Mouse (Mus musculus): Measurements from ENCODE around the gene Stx8. TPM values are rescaled to one million over a fixed set of nuclear protein-coding genes. Genes with fewer than 3 reads are reported as not detected.
A peak's percentile ranks its signal among the peaks of the same experiment; 100 is the strongest.

Gene Stx8
- total and polyA plus RNA-seq, 2 experiments from 2014 or later = 13.2 to 63.6 TPM

DNA sequence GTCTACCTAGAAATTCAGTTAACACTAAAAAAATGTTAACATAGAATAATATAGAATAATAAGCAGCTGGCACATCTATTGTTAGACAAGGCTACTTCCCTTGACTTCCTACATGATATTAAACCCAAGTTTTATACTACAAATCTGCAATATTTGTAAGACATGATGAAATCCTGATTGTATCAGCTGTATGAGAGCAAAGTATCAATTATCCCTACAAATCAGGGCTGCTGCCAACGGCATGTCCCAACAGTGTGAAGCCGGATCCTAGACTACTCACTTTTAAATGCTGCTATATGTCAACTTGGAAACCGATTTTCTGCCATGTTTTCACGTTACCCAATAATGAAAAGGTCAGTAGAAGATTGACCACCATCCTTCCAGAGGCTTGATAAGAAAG lies 137.5 kb downstream of the Stx8 start:
- Histone ChIP-seq H3K9ac (replicated peaks; ENCODE audit: low read length, poor library complexity, severe bottlenecking) (no peak overlapping the region), H3K9me3 (ENCODE audit: low read length) (no peaks in the 10 kb centered on the region), H3K27ac (ENCODE audit: low read depth, low read length) (no peak overlapping the region), H3K27me3 (ENCODE audit: insufficient read depth, low read length) (no peaks in the 10 kb centered on the region), H3K4me1 (ENCODE audit: insufficient read depth, low read length) (no peaks in the 10 kb centered on the region), H3K4me2 (ENCODE audit: low read depth, low read length, poor library complexity, severe bottlenecking) (no peak overlapping the region), H3K4me3 (ENCODE audit: low read depth, low read length) (no peak overlapping the region), H3K36me3 (ENCODE audit: insufficient read depth, low read length) (no peaks in the 10 kb centered on the region)
- 88% methylated on average over 4 of the region's 4 CpGs for WGBS
- no peak for TF ChIP-seq CTCF (IDR thresholded peaks at IDR 0.05)
- no peak for ATAC-seq (ENCODE audit: low FRiP score)
- no peak for DNase-seq (ENCODE audit: low spot score)

GRCm38 (mm10) chr11:68106053-68106452 lies 140.1 kb downstream of the Stx8 start:
- no peak overlapping the region for H3K27ac ChIP-seq (ENCODE audit: low read depth, low read length)
- no peak for ATAC-seq (ENCODE audit: low FRiP score)

GRCm38 (mm10) chr11:68113454-68114100 lies 147.6 kb downstream of the Stx8 start:
- no peak for TF ChIP-seq CTCF (IDR thresholded peaks at IDR 0.05)
- Histone ChIP-seq H3K9ac (replicated peaks; ENCODE audit: low read length, poor library complexity, severe bottlenecking) (no peak overlapping the region), H3K4me3 (ENCODE audit: low read depth, low read length) (no peak overlapping the region), H3K4me1 (ENCODE audit: insufficient read depth, low read length) (no peaks in the 10 kb centered on the region), H3K4me2 (ENCODE audit: low read depth, low read length, poor library complexity, severe bottlenecking) (no peak overlapping the region), H3K27me3 (ENCODE audit: insufficient read depth, low read length) (no peaks in the 10 kb centered on the region), H3K27ac (ENCODE audit: low read depth, low read length) (0 out of 2 replicates have a peak overlapping the region, but pooled peaks have one; percentile 18), H3K36me3 (ENCODE audit: insufficient read depth, low read length) (no peaks in the 10 kb centered on the region), H3K9me3 (ENCODE audit: low read length) (no peaks in the 10 kb centered on the region)
- DNase-seq (ENCODE audit: low spot score) (peak; percentile 24), ATAC-seq (ENCODE audit: low FRiP score) (no peak)
- 20% methylated on average over 11 of the region's 11 CpGs for WGBS

More at GRCm38 (mm10) chr11:68106053-68106452, 140.1 kb downstream of the Stx8 start:
- Histone ChIP-seq H3K36me3 (ENCODE audit: insufficient read depth, low read length) (no peaks in the 10 kb centered on the region), H3K9ac (replicated peaks; ENCODE audit: low read length, poor library complexity, severe bottlenecking) (no peak overlapping the region), H3K4me3 (ENCODE audit: low read depth, low read length) (no peak overlapping the region), H3K4me2 (ENCODE audit: low read depth, low read length, poor library complexity, severe bottlenecking) (no peak overlapping the region), H3K4me1 (ENCODE audit: insufficient read depth, low read length) (no peaks in the 10 kb centered on the region), H3K9me3 (ENCODE audit: low read length) (no peaks in the 10 kb centered on the region), H3K27me3 (ENCODE audit: insufficient read depth, low read length) (no peaks in the 10 kb centered on the region)
- DNase-seq (ENCODE audit: low spot score) = no peak
- no peak for TF ChIP-seq CTCF (IDR thresholded peaks at IDR 0.05)
- 92% methylated on average over 3 of the region's 3 CpGs for WGBS

- Histone ChIP-seq H3K36me3 (ENCODE audit: insufficient read depth, low read length) (no peaks in the 10 kb centered on the region), H3K27ac (ENCODE audit: low read depth, low read length) (no peak overlapping the region), H3K27me3 (ENCODE audit: insufficient read depth, low read length) (no peaks in the 10 kb centered on the region), H3K9ac (replicated peaks; ENCODE audit: low read length, poor library complexity, severe bottlenecking) (no peak overlapping the region), H3K4me3 (ENCODE audit: low read depth, low read length) (no peak overlapping the region), H3K4me2 (ENCODE audit: low read depth, low read length, poor library complexity, severe bottlenecking) (no peak overlapping the region), H3K4me1 (ENCODE audit: insufficient read depth, low read length) (no peaks in the 10 kb centered on the region), H3K9me3 (ENCODE audit: low read length) (no peaks in the 10 kb centered on the region)
- no peak for ATAC-seq (ENCODE audit: low FRiP score)
- no peak for DNase-seq (ENCODE audit: low spot score)
- WGBS = 21% methylated on average over 6 of the region's 6 CpGs
- TF ChIP-seq CTCF (IDR thresholded peaks at IDR 0.05) = peak; percentile 53
These were observed 148.2 kb downstream of the Stx8 start for GRCm38 (mm10) chr11:68114202-68114601.

- ATAC-seq (ENCODE audit: low FRiP score) = no peak
- WGBS = 69% methylated on average over 4 of the region's 4 CpGs
- no peak overlapping the region for H3K9ac ChIP-seq (replicated peaks; ENCODE audit: low read length, poor library complexity, severe bottlenecking)
These were observed 150.2 kb downstream of the Stx8 start for GRCm38 (mm10) chr11:68116157-68116556.

GRCm38 (mm10) chr11:68117878-68118660 lies 152.1 kb downstream of the Stx8 start:
- no peaks in the 10 kb centered on the region for H3K9me3 ChIP-seq (ENCODE audit: low read length)
- 90% methylated on average over 10 of the region's 10 CpGs for WGBS
- H3K4me3 ChIP-seq (ENCODE audit: low read depth, low read length) = no peak overlapping the region
- H3K36me3 ChIP-seq (ENCODE audit: insufficient read depth, low read length) = no peaks in the 10 kb centered on the region
- no peaks in the 10 kb centered on the region for H3K4me1 ChIP-seq (ENCODE audit: insufficient read depth, low read length)
- H3K27ac ChIP-seq (ENCODE audit: low read depth, low read length) = no peak overlapping the region
- no peak overlapping the region for H3K4me2 ChIP-seq (ENCODE audit: low read depth, low read length, poor library complexity, severe bottlenecking)
- H3K27me3 ChIP-seq (ENCODE audit: insufficient read depth, low read length) = no peaks in the 10 kb centered on the region
- no peak overlapping the region for H3K9ac ChIP-seq (replicated peaks; ENCODE audit: low read length, poor library complexity, severe bottlenecking)
- no peak for TF ChIP-seq CTCF (IDR thresholded peaks at IDR 0.05)
- DNase-seq (ENCODE audit: low spot score) = no peak
- no peak for ATAC-seq (ENCODE audit: low FRiP score)

More at GRCm38 (mm10) chr11:68116157-68116556, 150.2 kb downstream of the Stx8 start:
- H3K27ac ChIP-seq (ENCODE audit: low read depth, low read length) = no peak overlapping the region
- H3K4me3 ChIP-seq (ENCODE audit: low read depth, low read length) = no peak overlapping the region
- no peaks in the 10 kb centered on the region for H3K36me3 ChIP-seq (ENCODE audit: insufficient read depth, low read length)
- H3K4me2 ChIP-seq (ENCODE audit: low read depth, low read length, poor library complexity, severe bottlenecking) = no peak overlapping the region
- no peaks in the 10 kb centered on the region for H3K27me3 ChIP-seq (ENCODE audit: insufficient read depth, low read length)
- no peaks in the 10 kb centered on the region for H3K4me1 ChIP-seq (ENCODE audit: insufficient read depth, low read length)
- no peak for DNase-seq (ENCODE audit: low spot score)
- TF ChIP-seq CTCF (IDR thresholded peaks at IDR 0.05) = no peak
- no peaks in the 10 kb centered on the region for H3K9me3 ChIP-seq (ENCODE audit: low read length)
